Mouse (Mus musculus): ENCODE measurements around the gene Gm36028. TPM values are rescaled to one million over a fixed set of nuclear protein-coding genes. Genes with fewer than 3 reads are reported as not detected.

Gm36028 gene
- total RNA-seq, 2 experiments from 2014 or later: 0.47 to 0.79 TPM

- DNase-seq: no peak
Observed at GRCm38 (mm10) chr16:37860213-37860612, 733 bp downstream of the Gm36028 start.

- DNase-seq: no peak
Observed at GRCm38 (mm10) chr16:37857495-37857894, 3.5 kb downstream of the Gm36028 start.

GRCm38 (mm10) chr16:37856327-37856726, 4.6 kb downstream of the Gm36028 start:
- DNase-seq: no peak

- DNase-seq: no peak
Observed at GRCm38 (mm10) chr16:37855583-37855982, 5.4 kb downstream of the Gm36028 start.

GRCm38 (mm10) chr16:37854593-37854992, 6.4 kb downstream of the Gm36028 start:
- no peak for DNase-seq

GRCm38 (mm10) chr16:37854054-37854453, 6.9 kb downstream of the Gm36028 start:
- no peak for DNase-seq

GRCm38 (mm10) chr16:37853279-37853678, 7.7 kb downstream of the Gm36028 start:
- DNase-seq: peak; percentile 29

GRCm38 (mm10) chr16:37851366-37851765, 9.6 kb downstream of the Gm36028 start:
- DNase-seq: peak; percentile 58

- DNase-seq: no peak
Observed at GRCm38 (mm10) chr16:37847081-37847480, 13.9 kb downstream of the Gm36028 start.

GRCm38 (mm10) chr16:37845202-37845925, 15.6 kb downstream of the Gm36028 start:
- no peak for DNase-seq

- DNase-seq: no peak
Observed at GRCm38 (mm10) chr16:37843740-37844139, 17.2 kb downstream of the Gm36028 start.

- DNase-seq: no peak
Observed at GRCm38 (mm10) chr16:37842439-37842838, 18.5 kb downstream of the Gm36028 start.

GRCm38 (mm10) chr16:37837571-37837970, 23.4 kb downstream of the Gm36028 start:
- DNase-seq: no peak

- DNase-seq: no peak
Observed at GRCm38 (mm10) chr16:37831041-37831440, 29.9 kb downstream of the Gm36028 start.

GRCm38 (mm10) chr16:37826286-37826685, 34.7 kb downstream of the Gm36028 start:
- DNase-seq: no peak

GRCm38 (mm10) chr16:37824778-37825505, 36.0 kb downstream of the Gm36028 start:
- DNase-seq: no peak

GRCm38 (mm10) chr16:37823949-37824348, 37.0 kb downstream of the Gm36028 start:
- peak; percentile 33 for DNase-seq

- DNase-seq: no peak
Observed at GRCm38 (mm10) chr16:37817986-37818385, 43.0 kb downstream of the Gm36028 start.

- DNase-seq: peak; percentile 76
Observed at GRCm38 (mm10) chr16:37814383-37814971, 46.5 kb downstream of the Gm36028 start.

- DNase-seq: no peak
Observed at GRCm38 (mm10) chr16:37813691-37814382, 47.1 kb downstream of the Gm36028 start.

GRCm38 (mm10) chr16:37812474-37812886, 48.5 kb downstream of the Gm36028 start:
- DNase-seq: peak; percentile 48

GRCm38 (mm10) chr16:37811874-37812273, 49.1 kb downstream of the Gm36028 start:
- no peak for DNase-seq

- DNase-seq: no peak
Observed at GRCm38 (mm10) chr16:37809623-37809992, 51.3 kb downstream of the Gm36028 start.
